Mouse (Mus musculus): ENCODE results near the gene Map9. TPM values are rescaled to one million over a fixed set of nuclear protein-coding genes. Genes with fewer than 3 reads are reported as not detected.
"Not testable (repeated sequence)": the region's sequence is repeated elsewhere in the genome, so short reads cannot be mapped to it uniquely, and the experiment has no call there.

The Map9 gene
- 10 to 100 TPM; 81.7 to 92.4 (median 84.7) TPM for total RNA-seq (2022)

- DNase-seq (ENCODE audit: low spot score in 2 of 2): peak; percentile 91 to 100
These were observed at the start of gene Map9 for GRCm38 (mm10) chr3:82357797-82358524. Gene Map9 (plus strand): TSS chr3:82358044.

DNA sequence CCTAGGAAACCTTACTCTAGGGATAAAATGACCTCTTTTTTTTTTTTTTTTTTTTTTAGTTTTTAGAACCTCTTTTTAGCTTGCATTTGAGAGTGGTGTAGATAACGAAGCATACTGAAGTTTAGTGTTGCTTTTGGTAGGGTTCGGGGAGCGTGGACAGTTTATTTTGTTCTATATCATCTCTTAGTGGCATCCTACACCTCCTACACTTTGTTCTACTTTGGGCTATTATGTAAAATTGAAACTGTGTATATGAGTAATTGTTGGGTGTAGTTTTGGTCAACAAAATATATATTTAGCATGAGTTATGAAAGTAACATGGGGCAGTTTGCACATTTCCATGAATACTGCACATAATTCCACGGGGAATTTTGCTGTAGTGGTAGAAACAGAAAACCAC, 42.1 kb upstream of the Map9 start:
- peak in 1 of 2 experiments; percentile 35 for DNase-seq (ENCODE audit: low spot score in 2 of 2)

- DNase-seq (ENCODE audit: low spot score in 2 of 2): not testable (repeated sequence)
These were observed 31.1 kb upstream of the Map9 start for GRCm38 (mm10) chr3:82326736-82327135.

- DNase-seq (ENCODE audit: low spot score in 2 of 2): no peak
These were observed 25.8 kb upstream of the Map9 start for GRCm38 (mm10) chr3:82332067-82332466.

- no peak for DNase-seq (ENCODE audit: low spot score in 2 of 2)
These were observed 25.3 kb upstream of the Map9 start for GRCm38 (mm10) chr3:82332536-82332935.

GRCm38 (mm10) chr3:82333128-82333969, 24.5 kb upstream of the Map9 start:
- peak in 1 of 2 experiments; percentile 22 for DNase-seq (ENCODE audit: low spot score in 2 of 2)

DNA sequence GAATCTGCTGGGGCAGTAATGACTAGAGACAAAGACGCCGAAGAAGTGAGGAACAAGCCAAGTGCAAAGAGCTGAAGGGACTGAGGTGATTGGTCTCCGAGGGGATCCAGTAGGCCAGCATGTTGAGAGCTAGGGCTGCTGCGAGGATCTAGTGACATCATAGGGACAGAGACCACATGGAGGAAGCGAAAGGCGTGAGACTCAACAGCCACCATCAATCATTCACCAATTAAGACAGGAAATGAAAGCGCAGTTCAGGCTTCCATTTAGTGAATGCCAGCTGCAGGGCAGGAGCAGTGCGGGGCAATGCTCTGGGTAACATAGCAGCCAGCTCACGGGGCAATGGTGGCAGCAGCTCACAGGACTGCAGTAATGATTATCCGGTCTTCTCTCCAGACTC, 17.7 kb upstream of the Map9 start:
- no peak for DNase-seq (ENCODE audit: low spot score in 2 of 2)

GRCm38 (mm10) chr3:82348277-82348860, 9.5 kb upstream of the Map9 start:
- DNase-seq (ENCODE audit: low spot score in 2 of 2): no peak

- DNase-seq (ENCODE audit: low spot score in 2 of 2): no peak
These were observed 7.5 kb upstream of the Map9 start for GRCm38 (mm10) chr3:82350321-82350720.

DNA sequence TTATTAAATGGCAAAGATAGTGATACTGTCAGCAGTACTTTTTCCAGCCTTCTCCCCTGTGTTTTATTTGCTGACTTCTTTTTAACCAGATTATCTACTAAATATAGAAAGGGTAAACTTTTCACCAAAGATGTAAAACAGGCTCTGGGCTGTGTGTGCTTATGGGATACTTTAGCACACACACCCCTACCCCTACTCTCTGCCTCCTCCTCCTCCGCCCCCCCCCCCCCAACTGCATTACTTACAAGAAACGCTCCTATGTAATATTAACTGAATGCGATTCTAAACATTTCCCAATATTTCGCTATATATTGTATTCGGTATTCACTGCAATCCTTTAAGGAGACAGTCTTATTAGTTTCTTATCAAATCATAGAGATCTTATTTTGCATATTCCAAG, 504 bp upstream of the Map9 start:
- DNase-seq (ENCODE audit: low spot score in 2 of 2): no peak

- no peak for DNase-seq (ENCODE audit: low spot score in 2 of 2)
These were observed 1.2 kb downstream of the Map9 start for GRCm38 (mm10) chr3:82359036-82359435.

- no peak for DNase-seq (ENCODE audit: low spot score in 2 of 2)
These were observed 4.6 kb downstream of the Map9 start for GRCm38 (mm10) chr3:82362452-82362851.

- peak in 1 of 2 experiments; percentile 72 for DNase-seq (ENCODE audit: low spot score in 2 of 2)
These were observed 6.7 kb downstream of the Map9 start for GRCm38 (mm10) chr3:82364505-82364904.

DNA sequence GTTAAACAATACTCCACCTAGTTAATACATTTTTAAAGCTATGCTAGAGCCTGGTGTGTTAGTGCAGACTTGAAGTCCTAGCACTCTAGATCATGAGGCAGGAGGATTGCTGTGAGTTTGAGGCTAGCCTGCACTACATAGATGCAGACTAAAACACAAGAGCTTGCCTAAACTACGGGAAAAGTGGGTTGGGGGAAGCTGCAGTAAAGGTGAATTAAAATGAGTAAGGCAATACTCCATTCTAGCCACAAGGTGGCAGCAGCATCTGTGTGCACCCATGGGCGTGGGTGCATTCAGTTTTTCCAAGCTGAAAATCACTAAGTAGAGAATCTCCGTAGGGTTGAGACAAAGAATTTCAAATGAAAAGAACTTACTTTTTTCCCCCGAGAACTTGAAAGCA, 7.1 kb downstream of the Map9 start:
- DNase-seq (ENCODE audit: low spot score in 2 of 2): no peak

- DNase-seq (ENCODE audit: low spot score in 2 of 2): peak in 1 of 2 experiments; percentile 76
These were observed 11.4 kb downstream of the Map9 start for GRCm38 (mm10) chr3:82369063-82369860.

GRCm38 (mm10) chr3:82370439-82371011, 12.7 kb downstream of the Map9 start:
- DNase-seq (ENCODE audit: low spot score in 2 of 2): no peak

DNA sequence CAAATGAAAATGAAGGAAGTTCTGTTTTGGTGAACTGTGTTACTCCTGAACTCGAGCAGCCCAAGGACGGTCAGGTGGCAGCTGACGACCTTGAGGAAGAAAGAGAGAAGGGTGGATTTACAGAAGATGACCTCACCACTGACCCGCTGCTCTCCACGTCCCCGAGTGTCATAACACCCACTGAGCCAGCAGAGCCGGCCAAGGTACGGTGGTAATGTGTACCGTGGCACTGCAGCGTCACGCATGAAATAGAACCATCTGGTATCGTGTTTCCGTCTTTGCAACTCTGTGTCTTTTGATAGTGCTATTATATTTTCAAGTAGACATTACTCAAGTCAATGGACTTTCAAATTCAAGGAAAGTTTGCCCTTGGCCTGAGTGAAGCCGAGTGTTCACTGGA, 19.1 kb downstream of the Map9 start:
- no peak for DNase-seq (ENCODE audit: low spot score in 2 of 2)

DNA sequence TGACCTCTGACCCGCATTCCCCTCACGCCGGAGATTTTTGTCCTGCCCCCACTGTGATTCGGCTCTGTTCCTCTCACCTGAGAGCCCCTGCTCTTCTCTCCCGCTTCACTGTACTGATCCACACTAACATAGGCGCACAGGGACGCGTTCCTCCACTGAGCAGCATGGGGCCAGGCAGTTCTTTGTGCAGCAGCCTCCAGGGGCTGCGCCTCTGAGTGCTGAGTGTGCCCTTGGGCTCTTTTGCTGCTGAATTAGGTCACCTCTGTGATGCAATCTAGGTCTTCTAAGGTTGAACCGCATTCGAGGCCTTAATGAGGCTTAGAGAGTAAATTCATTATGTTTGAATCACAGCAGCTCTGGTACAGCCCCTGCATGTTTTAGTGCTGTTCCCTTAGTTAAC, 24.5 kb downstream of the Map9 start:
- no peak for DNase-seq (ENCODE audit: low spot score in 2 of 2)

DNA sequence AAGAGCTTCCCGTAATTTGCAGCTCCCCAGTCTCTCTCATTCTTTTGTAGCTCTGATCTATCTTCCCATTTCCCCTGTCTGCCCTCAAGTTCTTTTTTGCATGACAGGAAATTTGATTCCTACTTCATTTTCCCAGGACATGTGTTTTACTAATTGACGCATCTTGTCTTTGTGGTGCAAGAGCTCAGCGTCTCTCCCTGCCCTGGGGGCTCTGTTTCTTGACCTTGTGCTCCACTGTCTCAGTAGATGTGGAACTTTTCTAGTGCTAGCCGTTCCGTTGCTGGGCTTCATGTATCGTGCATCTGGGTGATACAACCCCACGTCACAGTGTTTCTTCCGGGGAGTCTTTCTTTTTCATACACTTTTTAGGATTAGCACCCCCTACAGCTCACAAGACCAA, 27.2 kb downstream of the Map9 start:
- no peak for DNase-seq (ENCODE audit: low spot score in 2 of 2)

DNA sequence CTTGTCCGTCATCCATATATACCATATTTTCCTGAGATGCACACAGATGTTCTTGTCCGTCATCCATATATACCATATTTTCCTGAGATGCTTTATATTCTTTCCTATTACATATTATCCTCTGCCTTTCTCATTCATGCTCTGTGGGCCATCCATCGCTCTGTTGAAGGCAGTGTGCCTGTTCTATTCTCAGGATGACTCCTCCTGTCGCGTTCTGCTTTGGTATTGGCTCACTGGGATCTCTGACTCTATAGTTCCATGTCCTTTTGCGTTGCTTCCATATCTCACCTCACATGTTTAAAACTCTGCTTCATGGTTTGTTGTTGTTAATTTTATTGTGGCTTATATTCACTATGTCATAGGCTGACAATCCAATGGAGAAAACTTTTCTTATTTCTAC, 48.0 kb downstream of the Map9 start:
- no peak for DNase-seq (ENCODE audit: low spot score in 2 of 2)

GRCm38 (mm10) chr3:82406336-82406735, 48.5 kb downstream of the Map9 start:
- DNase-seq (ENCODE audit: low spot score in 2 of 2): peak in 1 of 2 experiments; percentile 81
